Mouse (Mus musculus) olfactory bulb, adult 2 months (tissue): ENCODE measurements around the gene 6430548M08Rik.

Experiments used
- CTCF ChIP-seq: fragments of 200-500 bp; IDR thresholded peaks from 2 replicates; pipeline ENCODE4 v1.5.1; 2012; ENCODE audit warnings: low read depth, mild to moderate bottlenecking, low read length, moderate library complexity; ENCODE audit not compliant: insufficient read depth
- POLR2A ChIP-seq: fragments of 200-500 bp; IDR thresholded peaks from 2 replicates; pipeline ENCODE4 v1.6.1; 2012; ENCODE audit warnings: mild to moderate bottlenecking, low read depth, low read length, moderate library complexity; ENCODE audit not compliant: insufficient read depth

GRCm38 (mm10) chr8:120204736-120205360 lies 90.9 kb downstream of the 6430548M08Rik start:
- TF ChIP-seq CTCF: no peak
- no peak for TF ChIP-seq POLR2A
